Mouse (Mus musculus) thymus, adult 2 months (tissue): ENCODE data around the gene Rab33b.

Experiments
- CTCF ChIP-seq: fragments of 200-500 bp; IDR thresholded peaks from 2 replicates; pipeline ENCODE4 v1.5.1; 2012; ENCODE audit warnings: mild to moderate bottlenecking, control low read depth, low read length, moderate library complexity, borderline replicate concordance; ENCODE audit not compliant: control insufficient read depth, poor library complexity, insufficient read depth; ENCODE audit errors: extremely low read depth
- POLR2A ChIP-seq: fragments of 200-500 bp; IDR thresholded peaks from 2 replicates; pipeline ENCODE4 v1.6.1; 2012; ENCODE audit warnings: mild to moderate bottlenecking, low read length, control low read depth, moderate library complexity; ENCODE audit not compliant: control insufficient read depth, poor library complexity, insufficient read depth; ENCODE audit errors: extremely low read depth

DNA sequence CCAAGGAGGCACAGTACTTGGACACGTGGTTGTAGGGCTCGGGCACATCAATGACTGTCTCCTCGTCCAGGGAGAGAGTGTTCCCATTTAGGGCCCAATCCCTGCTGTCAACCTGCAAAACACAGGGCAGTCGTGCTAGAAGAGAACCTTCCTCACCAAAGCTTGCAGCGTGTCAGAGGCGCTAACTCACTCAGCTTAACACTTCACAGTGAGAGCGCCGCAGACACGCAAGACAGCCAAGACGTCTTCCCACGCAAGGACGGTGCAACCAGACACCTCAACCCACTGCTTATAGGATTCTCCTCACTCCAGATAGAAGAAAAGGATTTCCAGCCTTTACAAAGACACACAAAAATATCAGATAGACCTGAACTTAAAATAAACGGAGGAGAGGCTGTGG, 43.2 kb downstream of the Rab33b start:
- TF ChIP-seq CTCF (no peak), POLR2A (no peak)
